Mouse (Mus musculus): ENCODE data around the gene Nfkbia.

DNA sequence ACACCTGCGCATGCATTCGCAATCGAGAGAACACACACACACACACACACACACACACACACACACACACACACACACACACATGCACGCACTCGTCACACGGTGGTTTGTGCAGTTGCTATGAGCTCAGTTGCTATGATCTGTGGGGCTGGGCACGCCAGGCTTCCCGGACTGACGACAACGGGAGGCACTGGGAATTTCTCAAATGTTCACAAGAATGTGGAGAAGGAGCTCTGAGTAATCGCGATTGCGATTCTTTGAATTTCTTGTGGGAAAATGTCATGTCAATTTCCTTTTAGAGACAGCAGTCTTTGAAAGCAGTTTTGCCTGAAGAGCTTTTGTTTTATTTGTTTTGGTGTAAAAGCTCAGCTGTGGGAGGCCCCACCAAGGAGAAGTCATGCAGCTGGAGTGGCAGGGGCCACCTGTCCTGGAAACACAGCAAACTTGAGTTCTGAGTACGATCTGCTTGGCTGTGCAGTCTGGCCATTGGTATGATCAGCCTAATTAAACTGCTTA lies 27.5 kb downstream of the Nfkbia start:
- TF ChIP-seq CTCF (IDR thresholded peaks at IDR 0.05; ENCODE audit: insufficient read depth, low read length) (no peak), POLR2A (IDR thresholded peaks at IDR 0.05; ENCODE audit: borderline replicate concordance, extremely low read depth, low read depth, low read length) (0 out of 2 replicates have a peak, but pooled peaks have one; percentile 8)

All from lung, adult 2 months (tissue).